Mouse (Mus musculus): ENCODE measurements around the gene Arhgap23. TPM values are rescaled to one million over a fixed set of nuclear protein-coding genes. Genes with fewer than 3 reads are reported as not detected.

The Arhgap23 gene
- total RNA-seq (2021) = 10 to 100 TPM; 37.9 to 38.6 TPM
- long read RNA-seq, experiment 1, full-length matches to known transcripts = 1 of 19 reads
- long read RNA-seq, experiment 1, partial matches to known transcripts = 13 of 19 reads
- long read RNA-seq, experiment 1, other reads (novel, unspliced or antisense) = 5 of 19 reads
- long read RNA-seq, experiment 2, full-length matches to known transcripts = 5 of 52 reads
- long read RNA-seq, experiment 2, partial matches to known transcripts = 31 of 52 reads
- long read RNA-seq, experiment 2, other reads (novel, unspliced or antisense) = 16 of 52 reads

- peak; percentile 51 to 67 for DNase-seq (ENCODE audit: low spot score in 2 of 2)
Measured at GRCm38 (mm10) chr11:97415330-97415711, at the start of gene Arhgap23. Gene Arhgap23 (plus strand): TSS chr11:97415533.

- DNase-seq (ENCODE audit: low spot score in 2 of 2) = no peak
Measured at GRCm38 (mm10) chr11:97365556-97365955, 49.8 kb upstream of the Arhgap23 start.

GRCm38 (mm10) chr11:97368501-97368900 lies 46.8 kb upstream of the Arhgap23 start:
- no peak for DNase-seq (ENCODE audit: low spot score in 2 of 2)

GRCm38 (mm10) chr11:97370329-97371091 lies 44.8 kb upstream of the Arhgap23 start:
- DNase-seq (ENCODE audit: low spot score in 2 of 2) = no peak

- DNase-seq (ENCODE audit: low spot score in 2 of 2) = no peak
Measured at GRCm38 (mm10) chr11:97372159-97372864, 43.0 kb upstream of the Arhgap23 start.

- no peak for DNase-seq (ENCODE audit: low spot score in 2 of 2)
Measured at GRCm38 (mm10) chr11:97373402-97373801, 41.9 kb upstream of the Arhgap23 start.

- no peak for DNase-seq (ENCODE audit: low spot score in 2 of 2)
Measured at GRCm38 (mm10) chr11:97380036-97380435, 35.3 kb upstream of the Arhgap23 start.

GRCm38 (mm10) chr11:97383017-97383416 lies 32.3 kb upstream of the Arhgap23 start:
- no peak for DNase-seq (ENCODE audit: low spot score in 2 of 2)

GRCm38 (mm10) chr11:97383764-97384163 lies 31.6 kb upstream of the Arhgap23 start:
- DNase-seq (ENCODE audit: low spot score in 2 of 2) = no peak

- DNase-seq (ENCODE audit: low spot score in 2 of 2) = no peak
Measured at GRCm38 (mm10) chr11:97387811-97388210, 27.5 kb upstream of the Arhgap23 start.

- no peak for DNase-seq (ENCODE audit: low spot score in 2 of 2)
Measured at GRCm38 (mm10) chr11:97389127-97389526, 26.2 kb upstream of the Arhgap23 start.

- DNase-seq (ENCODE audit: low spot score in 2 of 2) = no peak
Measured at GRCm38 (mm10) chr11:97393658-97394057, 21.7 kb upstream of the Arhgap23 start.

- no peak for DNase-seq (ENCODE audit: low spot score in 2 of 2)
Measured at GRCm38 (mm10) chr11:97394146-97394545, 21.2 kb upstream of the Arhgap23 start.

- no peak for DNase-seq (ENCODE audit: low spot score in 2 of 2)
Measured at GRCm38 (mm10) chr11:97398506-97398905, 16.8 kb upstream of the Arhgap23 start.

- peak; percentile 55 to 69 for DNase-seq (ENCODE audit: low spot score in 2 of 2)
Measured at GRCm38 (mm10) chr11:97399958-97400710, 15.2 kb upstream of the Arhgap23 start.

GRCm38 (mm10) chr11:97401082-97401481 lies 14.3 kb upstream of the Arhgap23 start:
- no peak for DNase-seq (ENCODE audit: low spot score in 2 of 2)

- DNase-seq (ENCODE audit: low spot score in 2 of 2) = no peak
Measured at GRCm38 (mm10) chr11:97401686-97402435, 13.5 kb upstream of the Arhgap23 start.

- no peak for DNase-seq (ENCODE audit: low spot score in 2 of 2)
Measured at GRCm38 (mm10) chr11:97402746-97403145, 12.6 kb upstream of the Arhgap23 start.

GRCm38 (mm10) chr11:97403614-97404183 lies 11.6 kb upstream of the Arhgap23 start:
- DNase-seq (ENCODE audit: low spot score in 2 of 2) = no peak

GRCm38 (mm10) chr11:97404184-97404760 lies 11.1 kb upstream of the Arhgap23 start:
- no peak for DNase-seq (ENCODE audit: low spot score in 2 of 2)

All from adrenal gland, postnatal 4 days (tissue).